Mouse (Mus musculus) midbrain, postnatal 0 days (tissue): ENCODE results near the gene Zbtb38. TPM values are rescaled to one million over a fixed set of nuclear protein-coding genes. Genes with fewer than 3 reads are reported as not detected.

Source experiments
- ATAC-seq: fragments of 200-750 bp; cut with Nextera tagmentation; 2 replicates; pipeline ENCODE4 v1.8.0; 2017; ENCODE audit warnings: moderate number of reproducible peaks, mild to moderate bottlenecking, moderate TSS enrichment, moderate library complexity; ENCODE audit not compliant: low FRiP score
- DNase-seq: peaks from one replicate; pipeline ENCODE4 v3.0.0-alpha.2; 2015; ENCODE audit warnings: low spot score
- H3K27ac ChIP-seq: fragments of 300-500 bp; sonication (generic); 2 replicates; pipeline ENCODE4 v1.5.1; 2014; ENCODE audit warnings: low read depth, mild to moderate bottlenecking, low read length, mixed read lengths
- H3K27me3 ChIP-seq: fragments of 300-500 bp; sonication (generic); 2 replicates; pipeline ENCODE4 v1.6.1; 2014; ENCODE audit warnings: low read length, control low read depth, mixed read lengths; ENCODE audit not compliant: insufficient read depth
- H3K36me3 ChIP-seq: fragments of 300-500 bp; sonication (generic); 2 replicates; pipeline ENCODE4 v1.6.1; 2014; ENCODE audit warnings: low read length, control low read depth, mixed read lengths; ENCODE audit not compliant: insufficient read depth
- H3K4me1 ChIP-seq: fragments of 300-500 bp; sonication (generic); 2 replicates; pipeline ENCODE4 v1.6.1; 2014; ENCODE audit warnings: mild to moderate bottlenecking, control low read depth, antibody characterized with exemption, low read length, mixed read lengths; ENCODE audit not compliant: insufficient read depth
- H3K4me2 ChIP-seq: fragments of 300-500 bp; sonication (generic); 2 replicates; pipeline ENCODE4 v1.6.1; 2014; ENCODE audit warnings: low read depth, mild to moderate bottlenecking, low read length, mixed read lengths; ENCODE audit not compliant: poor library complexity, severe bottlenecking
- H3K4me3 ChIP-seq: fragments of 300-500 bp; sonication (generic); 2 replicates; pipeline ENCODE4 v1.5.1; 2014; ENCODE audit warnings: low read depth, mild to moderate bottlenecking, low read length, moderate library complexity
- H3K9ac ChIP-seq: fragments of 300-500 bp; sonication (generic); replicated peaks from 2 replicates; pipeline ENCODE4 v1.6.1; 2014; ENCODE audit warnings: mild to moderate bottlenecking, low read length, moderate library complexity, mixed read lengths; ENCODE audit not compliant: poor library complexity, severe bottlenecking
- H3K9me3 ChIP-seq: fragments of 300-500 bp; sonication (generic); 2 replicates; pipeline ENCODE4 v1.6.1; 2016; ENCODE audit warnings: low read length, control low read depth
- CTCF ChIP-seq: IDR thresholded peaks from 2 replicates; pipeline ENCODE4 v1.5.1; 2016; ENCODE audit warnings: antibody characterized with exemption, mild to moderate bottlenecking
- WGBS: fragments of 180-500 bp; shearing (Covaris S2); extraction: QIAGEN DNeasy Blood & Tissue Kit; methylation state at CpG from one replicate; pipeline ENCODE4 v1.1.7; 2014; 5-methylcytosine and 5-hydroxymethylcytosine counted together
- polyA plus RNA-seq: library from polyadenylated mRNA; unstranded; fragments of >200 nt; fragmentation: Nextera tagmentation; extraction: Ambion mirVana; gene quantifications from 2 replicates; pipeline ENCODE4 v1.2.1, GENCODE M21; 2015
- total RNA-seq: library from RNA; depleted of rRNA; stranded (reverse); fragments of >200 nt; gene quantifications from 2 replicates; pipeline ENCODE4 v1.2.3, GENCODE M21; 2014

The Zbtb38 gene
- total and polyA plus RNA-seq, 2 experiments from 2014 or later = 49.9 to 50.7 TPM

DNA sequence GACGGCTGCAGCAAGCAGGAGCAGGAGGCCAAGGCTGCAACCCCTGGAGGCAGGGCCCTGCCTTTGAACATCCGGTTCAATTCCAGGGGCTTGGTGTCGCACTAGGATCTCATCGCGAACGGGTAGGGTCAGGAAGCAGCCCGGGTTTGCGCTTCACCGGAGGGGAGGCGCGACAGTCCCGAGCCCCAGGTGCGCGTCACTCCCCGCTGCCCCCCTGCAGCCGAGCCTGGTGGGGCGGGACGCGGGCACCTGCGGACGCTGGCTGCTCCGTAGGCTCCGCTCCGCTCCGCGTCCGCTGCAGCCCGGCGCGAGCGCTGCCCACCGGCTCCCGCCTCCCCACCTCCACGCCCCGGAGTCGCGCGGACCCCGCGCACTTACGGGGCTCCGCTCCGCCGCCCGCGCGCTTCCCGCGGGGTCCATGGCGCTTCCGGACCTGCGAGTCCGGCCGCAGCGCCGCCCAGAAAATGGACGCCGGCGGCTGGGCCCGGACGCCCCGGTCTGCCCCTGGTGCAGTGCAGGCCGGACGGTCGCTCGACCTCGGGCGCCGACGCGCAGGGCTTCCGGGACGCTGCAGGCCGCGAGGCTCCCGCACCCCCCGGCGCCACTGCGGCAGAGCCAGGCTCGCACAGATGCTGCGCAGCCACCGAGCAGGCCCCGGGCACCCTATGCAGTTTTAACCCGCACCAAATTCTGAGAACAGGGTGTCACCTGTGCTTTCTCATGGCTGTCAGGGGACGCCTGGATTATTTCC, 33.0 kb downstream of the Zbtb38 start:
- H3K4me3 ChIP-seq = peak overlapping the region; percentile 78
- DNase-seq = peak; percentile 57
- 0 out of 2 replicates have a peak, but pooled peaks have one; percentile 5 for TF ChIP-seq CTCF
- 0 out of 2 replicates have a peak, but pooled peaks cover 2% of the 10 kb centered on the region for H3K36me3 ChIP-seq
- peak overlapping the region; percentile 95 for H3K27ac ChIP-seq
- H3K27me3 ChIP-seq = no peaks in the 10 kb centered on the region
- under 1% methylated on average over 70 of the region's 85 CpGs for WGBS
- no peaks in the 10 kb centered on the region for H3K9me3 ChIP-seq
- peak overlapping the region; percentile 89 for H3K4me2 ChIP-seq
- peak overlapping the region; percentile 91 for H3K9ac ChIP-seq
- peaks cover 7% of the 10 kb centered on the region; the same call in 1 of the 2 replicates for H3K4me1 ChIP-seq
- peak; percentile 83 for ATAC-seq

DNA sequence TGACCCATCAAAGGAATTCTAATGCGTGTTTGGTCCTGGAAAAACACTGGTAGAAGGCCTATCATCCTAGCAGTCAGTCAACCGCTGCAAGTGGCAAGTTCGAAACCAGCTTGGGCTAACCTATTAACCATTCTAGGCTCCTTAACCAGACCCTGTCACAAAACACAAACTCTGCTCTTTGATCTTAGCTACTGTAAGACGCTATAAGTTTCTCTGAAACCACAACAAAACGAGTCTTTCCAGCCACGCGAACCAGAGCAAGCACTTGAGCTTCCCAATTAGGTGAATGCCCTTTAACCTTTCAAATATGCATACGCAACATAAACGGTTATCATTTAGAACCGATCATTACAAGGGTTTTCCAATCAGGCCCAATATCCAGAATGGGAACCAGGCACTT, 33.7 kb downstream of the Zbtb38 start:
- DNase-seq (no peak), ATAC-seq (no peak)
- Histone ChIP-seq H3K9me3 (no peaks in the 10 kb centered on the region), H3K4me2 (peak overlapping the region; percentile 89), H3K27me3 (no peaks in the 10 kb centered on the region), H3K9ac (peak overlapping the region; percentile 91), H3K4me3 (peak overlapping the region; percentile 78), H3K4me1 (peaks cover 3% of the 10 kb centered on the region; the same call in 1 of the 2 replicates), H3K27ac (peak overlapping the region; percentile 95), H3K36me3 (0 out of 2 replicates have a peak, but pooled peaks cover 2% of the 10 kb centered on the region)
- whole genome bisulfite sequencing = 65% methylated on average over 10 of the region's 10 CpGs
- TF ChIP-seq CTCF = no peak

DNA sequence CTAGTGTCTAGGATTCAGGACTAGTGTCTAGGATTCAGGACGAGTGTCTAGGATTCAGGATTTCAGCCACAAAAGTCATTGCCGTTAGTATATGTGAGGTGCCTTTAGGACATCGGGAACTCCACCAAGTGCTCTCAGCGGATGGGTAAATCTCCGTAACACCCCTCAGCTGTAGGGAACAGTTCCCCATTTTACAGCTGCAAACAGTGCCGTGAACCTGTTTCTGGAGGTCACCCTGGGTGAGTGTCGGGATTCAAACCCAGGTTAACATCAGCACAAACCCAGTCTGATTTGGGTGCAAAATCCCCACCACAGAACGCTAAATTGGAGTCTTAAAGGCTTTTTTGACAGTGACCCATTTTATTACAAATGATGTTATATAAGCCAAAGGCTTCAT, 34.2 kb downstream of the Zbtb38 start:
- Histone ChIP-seq H3K9me3 (no peaks in the 10 kb centered on the region), H3K9ac (no peak overlapping the region; the same call in 1 of the 2 replicates), H3K4me2 (peak overlapping the region; percentile 89), H3K4me1 (peaks cover 3% of the 10 kb centered on the region; the same call in 1 of the 2 replicates), H3K4me3 (no peak overlapping the region), H3K27me3 (no peaks in the 10 kb centered on the region), H3K36me3 (0 out of 2 replicates have a peak, but pooled peaks cover 2% of the 10 kb centered on the region), H3K27ac (no peak overlapping the region)
- DNase-seq (no peak), ATAC-seq (no peak)
- no peak for TF ChIP-seq CTCF
- WGBS = 90% methylated on average over 8 of the region's 8 CpGs

DNA sequence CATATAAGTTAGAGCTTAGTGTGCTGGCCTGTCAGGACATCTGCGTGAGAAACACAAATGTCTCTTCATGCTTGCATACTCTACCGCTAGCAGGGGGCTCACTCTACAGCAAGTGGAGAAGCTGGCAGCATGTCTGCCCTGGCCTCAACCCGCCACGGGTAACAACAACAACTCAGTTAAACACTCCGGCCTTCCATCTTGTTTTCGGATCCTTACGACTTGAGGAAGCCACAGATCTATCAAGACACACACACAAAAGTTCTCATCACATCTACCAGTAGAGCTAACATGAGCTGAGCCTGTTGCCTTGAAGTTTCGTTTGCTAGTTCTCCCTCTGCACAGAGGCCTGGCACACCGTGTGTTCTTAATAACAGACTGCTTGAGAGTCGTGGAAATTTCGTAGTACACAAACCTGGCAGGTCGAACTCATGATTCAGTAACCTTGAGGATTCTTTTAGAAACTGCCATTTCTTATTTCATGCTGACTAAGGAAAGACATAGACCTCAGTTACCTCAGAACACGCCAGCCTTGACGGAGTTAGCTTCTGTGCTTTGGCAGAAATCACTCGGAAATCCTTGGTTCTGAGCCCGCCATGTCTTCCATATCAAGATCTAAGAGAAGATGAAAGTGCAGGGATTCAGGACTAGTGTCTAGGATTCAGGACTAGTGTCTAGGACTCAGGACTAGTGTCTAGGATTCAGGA, 34.8 kb downstream of the Zbtb38 start:
- Histone ChIP-seq H3K9me3 (no peaks in the 10 kb centered on the region), H3K4me1 (peaks cover 3% of the 10 kb centered on the region; the same call in 1 of the 2 replicates), H3K27ac (no peak overlapping the region), H3K4me3 (no peak overlapping the region), H3K36me3 (0 out of 2 replicates have a peak, but pooled peaks cover 2% of the 10 kb centered on the region), H3K27me3 (no peaks in the 10 kb centered on the region), H3K4me2 (no peak overlapping the region), H3K9ac (no peak overlapping the region)
- ATAC-seq (no peak), DNase-seq (no peak)
- no peak for TF ChIP-seq CTCF
- 94% methylated on average over 16 of the region's 16 CpGs for WGBS

DNA sequence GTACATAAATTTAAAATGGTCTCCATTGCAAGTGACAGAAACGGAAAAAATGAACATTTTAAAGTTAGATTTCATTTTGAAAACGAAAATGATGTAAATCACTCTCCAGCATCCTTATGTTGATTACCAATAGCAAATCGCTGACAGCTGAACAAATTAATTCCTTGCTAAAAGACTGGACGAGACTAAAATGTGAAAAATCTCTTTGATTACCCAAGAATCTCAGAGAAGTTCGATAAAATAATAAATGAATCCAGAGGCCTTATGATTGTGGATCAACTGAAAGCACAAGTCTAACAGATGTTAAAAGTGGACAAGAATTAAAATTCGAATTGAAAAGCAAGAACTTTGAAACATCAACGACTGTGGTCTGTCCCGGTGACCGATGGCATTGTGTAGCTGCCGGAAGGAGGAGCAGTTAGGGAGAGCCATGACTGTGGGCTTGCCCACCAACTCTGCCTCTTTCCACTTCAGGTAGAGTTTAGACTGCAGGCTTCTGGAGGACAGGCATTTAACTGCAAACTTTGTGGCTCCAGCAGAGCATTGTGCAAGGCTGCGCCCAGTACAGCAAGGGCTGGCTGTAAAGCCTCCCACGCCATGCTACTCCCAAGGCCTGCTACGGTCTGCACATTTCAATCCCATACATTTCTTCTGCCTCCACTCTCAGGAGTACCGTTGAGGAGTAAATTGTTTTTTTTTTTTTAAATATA, 35.7 kb downstream of the Zbtb38 start:
- TF ChIP-seq CTCF = no peak
- peaks cover 3% of the 10 kb centered on the region; the same call in 1 of the 2 replicates for H3K4me1 ChIP-seq
- 91% methylated on average over 14 of the region's 14 CpGs for WGBS

More for the DNA sequence above, 35.7 kb downstream of the Zbtb38 start:
- Histone ChIP-seq H3K4me3 (no peak overlapping the region), H3K36me3 (0 out of 2 replicates have a peak, but pooled peaks cover 2% of the 10 kb centered on the region), H3K4me2 (no peak overlapping the region), H3K27me3 (no peaks in the 10 kb centered on the region), H3K9me3 (no peaks in the 10 kb centered on the region), H3K27ac (no peak overlapping the region), H3K9ac (no peak overlapping the region)
- ATAC-seq = no peak
- no peak for DNase-seq
